Mouse (Mus musculus): ENCODE data around the gene Ksr2.

DNA sequence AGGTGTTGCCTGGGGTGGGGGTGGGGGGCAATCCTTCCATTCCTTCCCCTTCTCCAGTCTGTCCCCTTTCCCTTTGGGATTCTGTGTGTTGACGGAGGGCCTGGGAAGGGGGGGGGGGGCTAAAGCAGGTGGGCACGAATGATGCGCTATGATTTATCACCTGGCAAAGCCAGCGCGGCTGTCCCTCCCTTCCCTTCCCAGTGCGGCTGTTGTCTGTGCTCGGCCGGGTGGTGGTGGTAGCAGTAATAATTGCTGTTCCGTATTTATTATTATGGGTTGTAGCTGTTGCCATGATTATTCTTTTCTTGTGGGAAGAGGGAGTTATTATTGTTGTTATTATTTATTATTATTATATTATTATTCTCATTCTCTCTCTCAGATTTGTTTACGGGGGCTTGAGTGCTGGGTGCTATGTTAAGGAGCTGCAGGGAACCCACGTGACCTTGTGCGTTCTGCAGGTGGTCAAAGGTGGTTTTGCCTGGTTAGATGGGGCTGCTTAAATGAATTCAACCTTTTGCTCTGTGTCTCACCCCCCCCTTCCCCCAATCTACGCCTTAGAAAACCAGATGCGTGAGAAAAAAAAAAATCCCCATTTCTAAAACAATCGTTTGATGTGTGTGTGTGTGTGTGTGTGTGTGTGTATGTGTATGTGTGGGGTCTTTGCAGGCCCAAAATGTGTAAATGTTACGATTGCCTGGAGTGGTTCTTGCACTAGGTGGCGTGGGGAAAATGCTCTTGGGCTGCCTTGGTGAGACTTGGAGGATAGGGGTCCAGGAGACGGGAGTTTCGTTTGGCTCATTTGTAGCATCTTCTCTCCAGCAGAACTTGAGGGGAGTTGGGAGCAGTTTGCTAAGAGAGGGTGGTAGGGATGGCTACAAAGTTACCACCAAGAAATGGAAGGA, 1.5 kb downstream of the Ksr2 start:
- TF ChIP-seq USF1 (IDR thresholded peaks at IDR 0.05; ENCODE audit: low read depth, low read length) (no peak), USF2 (IDR thresholded peaks at IDR 0.05; ENCODE audit: borderline replicate concordance in 1 of 2, insufficient read depth in 1 of 2, low read depth in 1 of 2, low read length in 2 of 2) (no peak), E2F4 (IDR thresholded peaks at IDR 0.05; ENCODE audit: borderline replicate concordance, low read depth, low read length) (no peak), EP300 (IDR thresholded peaks at IDR 0.05; ENCODE audit: low read depth in 1 of 2, low read length in 2 of 2) (no peak)
